Mouse (Mus musculus): Measurements from ENCODE around the gene Gm20517. TPM values are rescaled to one million over a fixed set of nuclear protein-coding genes. Genes with fewer than 3 reads are reported as not detected.

Gm20517 gene
- polyA plus RNA-seq, 1 experiment from 2014 or later: 3.0 TPM

- Histone ChIP-seq H3K9ac (no peak overlapping the region), H3K27ac (replicated peaks) (no peak overlapping the region), H3K4me3 (no peak overlapping the region), H3K36me3 (peaks cover 42% of the 10 kb centered on the region), H3K27me3 (peaks cover 21% of the 10 kb centered on the region), H3K9me3 (no peaks in the 10 kb centered on the region), H3K4me2 (no peak overlapping the region), H3K4me1 (replicated peaks) (no peaks in the 10 kb centered on the region)
- 78% methylated on average over 4 of the region's 4 CpGs for WGBS
- no peak for ATAC-seq (ENCODE audit: low read depth)
Measured at GRCm38 (mm10) chr17:47704692-47705091, 93.3 kb downstream of the Gm20517 start.

- Histone ChIP-seq H3K4me2 (no peak overlapping the region), H3K9me3 (no peaks in the 10 kb centered on the region), H3K4me1 (replicated peaks) (no peaks in the 10 kb centered on the region), H3K4me3 (no peak overlapping the region), H3K27me3 (peaks cover 21% of the 10 kb centered on the region), H3K9ac (no peak overlapping the region), H3K27ac (replicated peaks) (0 out of 2 replicates have a peak overlapping the region, but pooled peaks have one; percentile 3), H3K36me3 (peaks cover 28% of the 10 kb centered on the region)
- no peak for ATAC-seq (ENCODE audit: low read depth)
- 79% methylated on average over 1 of the region's 1 CpGs for WGBS
Measured at GRCm38 (mm10) chr17:47706196-47706595, 94.8 kb downstream of the Gm20517 start.

GRCm38 (mm10) chr17:47707961-47708360 lies 96.6 kb downstream of the Gm20517 start:
- ATAC-seq (ENCODE audit: low read depth): no peak
- Histone ChIP-seq H3K27ac (replicated peaks) (no peak overlapping the region), H3K9ac (no peak overlapping the region), H3K27me3 (peaks cover 8% of the 10 kb centered on the region; the same call in 1 of the 2 replicates), H3K9me3 (no peaks in the 10 kb centered on the region), H3K4me1 (replicated peaks) (no peaks in the 10 kb centered on the region), H3K4me2 (no peak overlapping the region), H3K36me3 (peaks cover 10% of the 10 kb centered on the region), H3K4me3 (no peak overlapping the region)
- WGBS: 87% methylated on average over 3 of the region's 3 CpGs

GRCm38 (mm10) chr17:47708972-47709371 lies 97.6 kb downstream of the Gm20517 start:
- Histone ChIP-seq H3K36me3 (no peaks in the 10 kb centered on the region), H3K9ac (no peak overlapping the region), H3K27me3 (no peaks in the 10 kb centered on the region), H3K4me1 (replicated peaks) (no peaks in the 10 kb centered on the region), H3K9me3 (no peaks in the 10 kb centered on the region), H3K4me3 (no peak overlapping the region), H3K4me2 (no peak overlapping the region), H3K27ac (replicated peaks) (no peak overlapping the region)
- ATAC-seq (ENCODE audit: low read depth): no peak
- WGBS: 76% methylated on average over 4 of the region's 4 CpGs

- Histone ChIP-seq H3K27me3 (no peaks in the 10 kb centered on the region), H3K4me2 (no peak overlapping the region), H3K9ac (no peak overlapping the region), H3K36me3 (no peaks in the 10 kb centered on the region), H3K4me1 (replicated peaks) (no peaks in the 10 kb centered on the region), H3K27ac (replicated peaks) (no peak overlapping the region), H3K9me3 (no peaks in the 10 kb centered on the region), H3K4me3 (no peak overlapping the region)
- ATAC-seq (ENCODE audit: low read depth): no peak
- 77% methylated on average over 3 of the region's 3 CpGs for WGBS
Measured at GRCm38 (mm10) chr17:47710036-47710435, 98.6 kb downstream of the Gm20517 start.

GRCm38 (mm10) chr17:47711883-47712282 lies 100.5 kb downstream of the Gm20517 start:
- Histone ChIP-seq H3K4me3 (no peak overlapping the region), H3K9ac (no peak overlapping the region), H3K36me3 (no peaks in the 10 kb centered on the region), H3K9me3 (no peaks in the 10 kb centered on the region), H3K27me3 (no peaks in the 10 kb centered on the region), H3K4me1 (replicated peaks) (no peaks in the 10 kb centered on the region), H3K4me2 (no peak overlapping the region), H3K27ac (replicated peaks) (no peak overlapping the region)
- 81% methylated on average over 6 of the region's 6 CpGs for WGBS
- ATAC-seq (ENCODE audit: low read depth): no peak

GRCm38 (mm10) chr17:47712889-47713571 lies 101.6 kb downstream of the Gm20517 start:
- Histone ChIP-seq H3K36me3 (no peaks in the 10 kb centered on the region), H3K4me2 (no peak overlapping the region), H3K27me3 (no peaks in the 10 kb centered on the region), H3K4me3 (no peak overlapping the region), H3K9me3 (no peaks in the 10 kb centered on the region), H3K4me1 (replicated peaks) (no peaks in the 10 kb centered on the region), H3K9ac (no peak overlapping the region), H3K27ac (replicated peaks) (no peak overlapping the region)
- ATAC-seq (ENCODE audit: low read depth): no peak
- 51% methylated on average over 21 of the region's 22 CpGs for WGBS

- Histone ChIP-seq H3K9me3 (no peaks in the 10 kb centered on the region), H3K27me3 (no peaks in the 10 kb centered on the region), H3K4me1 (replicated peaks) (no peaks in the 10 kb centered on the region), H3K36me3 (no peaks in the 10 kb centered on the region), H3K27ac (replicated peaks) (no peak overlapping the region), H3K4me3 (no peak overlapping the region), H3K4me2 (no peak overlapping the region), H3K9ac (no peak overlapping the region)
- 63% methylated on average over 3 of the region's 3 CpGs for WGBS
- ATAC-seq (ENCODE audit: low read depth): no peak
Measured at GRCm38 (mm10) chr17:47715037-47715436, 103.6 kb downstream of the Gm20517 start.

GRCm38 (mm10) chr17:47721183-47721582 lies 109.8 kb downstream of the Gm20517 start:
- WGBS: 90% methylated on average over 4 of the region's 4 CpGs
- H3K27me3 ChIP-seq: no peaks in the 10 kb centered on the region; the same call in 1 of the 2 replicates
- H3K4me1 ChIP-seq (replicated peaks): no peaks in the 10 kb centered on the region
- H3K4me3 ChIP-seq: no peak overlapping the region
- no peak overlapping the region for H3K27ac ChIP-seq (replicated peaks)
- H3K9me3 ChIP-seq: no peaks in the 10 kb centered on the region
- ATAC-seq (ENCODE audit: low read depth): no peak
- H3K9ac ChIP-seq: no peak overlapping the region
- H3K4me2 ChIP-seq: no peak overlapping the region
- H3K36me3 ChIP-seq: no peaks in the 10 kb centered on the region

- WGBS: 71% methylated on average over 11 of the region's 11 CpGs
- ATAC-seq (ENCODE audit: low read depth): no peak
- no peaks in the 10 kb centered on the region for H3K9me3 ChIP-seq
- H3K4me3 ChIP-seq: no peak within 1 kb of the TSS
- H3K27ac ChIP-seq (replicated peaks): no peak within 1 kb of the TSS
- H3K27me3 ChIP-seq: no peaks in the 10 kb centered on the region; the same call in 1 of the 2 replicates
- H3K36me3 ChIP-seq: no peaks in the 10 kb centered on the region
- no peaks in the 10 kb centered on the region for H3K4me1 ChIP-seq (replicated peaks)
- no peak within 1 kb of the TSS for H3K9ac ChIP-seq
- no peak within 1 kb of the TSS for H3K4me2 ChIP-seq
Measured at GRCm38 (mm10) chr17:47726566-47726965, 115.2 kb downstream of the Gm20517 start, which contains the start of gene Pgc. Gene Pgc (plus strand): TSS chr17:47726842.

GRCm38 (mm10) chr17:47730633-47731575 lies 119.5 kb downstream of the Gm20517 start:
- Histone ChIP-seq H3K4me3 (no peak overlapping the region), H3K9ac (no peak overlapping the region), H3K9me3 (no peaks in the 10 kb centered on the region), H3K4me2 (no peak overlapping the region), H3K4me1 (replicated peaks) (no peaks in the 10 kb centered on the region), H3K27me3 (no peaks in the 10 kb centered on the region; the same call in 1 of the 2 replicates), H3K36me3 (no peaks in the 10 kb centered on the region), H3K27ac (replicated peaks) (no peak overlapping the region)
- no peak for ATAC-seq (ENCODE audit: low read depth)
- 56% methylated on average over 24 of the region's 24 CpGs for WGBS

Measured in neural tube, embryonic 13.5 days (tissue).